Mouse (Mus musculus) kidney, adult 2 months (tissue): Measurements from ENCODE around the gene Pacsin2.

ENCODE experiments used
- CTCF ChIP-seq: fragments of 200-500 bp; conservative IDR thresholded peaks from 2 replicates; pipeline ENCODE4 v1.5.1; 2011; ENCODE audit warnings: low read depth, mild to moderate bottlenecking, control low read depth, low read length, moderate library complexity, mixed read lengths; ENCODE audit not compliant: insufficient read depth, insufficient read length
- POLR2A ChIP-seq: fragments of 200-500 bp; IDR thresholded peaks from one replicate; pipeline ENCODE4 v1.6.1; 2011; ENCODE audit warnings: low read depth, low read length, control low read depth

- TF ChIP-seq POLR2A (no peak), CTCF (no peak)
Measured at GRCm38 (mm10) chr15:83463369-83464082, 880 bp downstream of the Pacsin2 start.
